Mouse (Mus musculus) bone marrow macrophage, adult 2 months (primary cell): ENCODE measurements at regions not wholly inside any gene's neighbourhood (a gene's known extent, or its start where the extent isn't known, plus 50 kb on each side); places are given as distances from the start of the nearest gene placed in this dataset.

ENCODE experiments used
- H3K27ac ChIP-seq: 2 replicates; pipeline ENCODE4 v1.5.1; 2012; ENCODE audit warnings: low read depth, low read length; ENCODE audit not compliant: insufficient read depth
- H3K4me1 ChIP-seq: 2 replicates; pipeline ENCODE4 v1.6.1; 2012; ENCODE audit warnings: low read length; ENCODE audit not compliant: control insufficient read depth, insufficient read depth
- H3K4me3 ChIP-seq: 2 replicates; pipeline ENCODE4 v1.5.1; 2012; ENCODE audit warnings: mild to moderate bottlenecking, low read length, moderate library complexity; ENCODE audit not compliant: insufficient read depth
- CTCF ChIP-seq: IDR thresholded peaks from 2 replicates; pipeline ENCODE4 v1.5.1; 2012; ENCODE audit warnings: low read depth, mild to moderate bottlenecking, low read length, moderate library complexity
- POLR2A ChIP-seq: IDR thresholded peaks from 2 replicates; pipeline ENCODE4 v1.6.1; 2012; ENCODE audit warnings: mild to moderate bottlenecking, low read depth, low read length, borderline replicate concordance

DNA sequence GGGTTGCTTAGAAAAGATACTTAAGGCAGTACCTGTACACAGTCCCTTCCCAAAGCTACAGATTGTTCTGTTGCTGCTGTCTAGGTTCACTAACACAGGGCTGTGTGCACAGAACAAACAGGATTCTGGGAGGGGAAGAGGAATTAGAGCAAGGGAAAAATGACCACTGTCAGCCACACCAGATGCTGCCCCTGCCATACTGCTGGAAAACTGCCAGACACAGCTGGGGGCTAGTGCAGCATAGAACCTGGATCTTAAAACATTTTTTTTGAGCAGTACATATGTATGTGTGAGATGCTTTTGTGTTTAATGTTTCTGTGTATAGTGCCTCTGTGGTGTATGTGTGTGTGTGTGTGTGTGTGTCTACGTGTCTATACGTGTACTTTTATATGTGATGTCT is 291.7 kb upstream of the Myt1l start:
- no peak for TF ChIP-seq POLR2A
- Histone ChIP-seq H3K4me1 (no peaks in the 10 kb centered on the region), H3K27ac (no peak overlapping the region), H3K4me3 (no peak overlapping the region)

DNA sequence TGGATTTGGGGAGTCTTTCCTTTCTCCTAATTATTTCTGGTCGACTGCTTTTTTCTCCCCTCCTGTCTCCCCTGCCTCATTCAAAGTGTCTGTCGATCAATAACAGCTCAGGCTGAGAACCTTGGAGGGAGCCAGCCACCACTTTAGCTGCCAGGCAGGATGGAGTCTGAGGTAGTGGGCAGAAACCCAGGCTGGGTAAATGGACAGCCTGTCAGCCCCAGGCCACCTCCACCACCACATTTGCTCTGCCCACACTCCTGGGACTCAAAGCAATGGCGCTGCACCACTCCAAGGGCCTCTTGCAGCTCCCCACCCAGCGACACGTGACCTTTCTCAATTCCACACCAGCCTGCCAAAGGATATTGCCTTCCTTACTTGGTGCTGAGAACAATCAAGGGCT is 290.7 kb upstream of the Myt1l start:
- Histone ChIP-seq H3K4me3 (no peak overlapping the region), H3K27ac (no peak overlapping the region), H3K4me1 (no peaks in the 10 kb centered on the region)
- TF ChIP-seq POLR2A (no peak), CTCF (no peak)

DNA sequence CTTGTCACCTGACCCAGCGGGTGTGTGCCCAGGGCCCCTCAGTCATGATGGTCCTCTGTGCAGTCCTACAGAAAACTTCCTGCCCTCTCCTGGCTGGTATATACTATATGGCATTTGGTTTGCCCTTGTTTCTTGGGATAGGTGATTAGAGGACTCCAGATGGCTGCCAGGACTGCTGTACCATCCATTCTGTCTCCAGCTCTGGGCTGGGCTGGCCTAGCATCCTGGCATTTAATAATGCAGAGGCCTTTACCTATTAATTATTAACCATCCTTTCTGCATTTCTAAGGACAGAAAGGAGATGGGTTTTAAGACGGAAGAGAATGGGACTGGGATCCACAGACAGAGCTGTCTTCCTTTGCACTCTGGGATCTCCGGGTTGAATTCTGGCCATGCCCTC is 288.7 kb upstream of the Myt1l start:
- TF ChIP-seq CTCF: no peak
- TF ChIP-seq POLR2A: no peak
- H3K4me1 ChIP-seq: no peaks in the 10 kb centered on the region
- H3K4me3 ChIP-seq: no peak overlapping the region
- H3K27ac ChIP-seq: no peak overlapping the region

DNA sequence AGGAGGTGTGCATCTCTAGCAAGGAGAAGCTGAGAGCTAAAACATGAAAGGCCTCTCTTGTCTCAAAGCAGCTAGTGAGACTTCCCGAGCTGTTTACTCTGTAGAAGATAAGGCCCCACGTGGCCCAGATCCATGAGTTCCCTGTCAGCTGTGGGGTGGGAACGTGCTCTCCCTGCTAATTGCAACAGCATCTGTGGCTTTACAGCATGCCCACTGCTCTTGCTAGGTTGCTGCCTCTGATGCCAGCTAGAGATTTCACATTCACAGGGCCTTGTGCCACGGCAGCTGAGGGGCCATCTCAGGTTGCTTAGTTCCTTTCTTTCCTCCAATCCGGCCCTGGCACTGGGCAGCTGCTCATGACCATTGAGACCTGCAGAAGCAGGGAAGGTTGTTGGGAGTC is 288.2 kb upstream of the Myt1l start:
- no peak for TF ChIP-seq CTCF
- no peak for TF ChIP-seq POLR2A
- H3K4me3 ChIP-seq: no peak overlapping the region

DNA sequence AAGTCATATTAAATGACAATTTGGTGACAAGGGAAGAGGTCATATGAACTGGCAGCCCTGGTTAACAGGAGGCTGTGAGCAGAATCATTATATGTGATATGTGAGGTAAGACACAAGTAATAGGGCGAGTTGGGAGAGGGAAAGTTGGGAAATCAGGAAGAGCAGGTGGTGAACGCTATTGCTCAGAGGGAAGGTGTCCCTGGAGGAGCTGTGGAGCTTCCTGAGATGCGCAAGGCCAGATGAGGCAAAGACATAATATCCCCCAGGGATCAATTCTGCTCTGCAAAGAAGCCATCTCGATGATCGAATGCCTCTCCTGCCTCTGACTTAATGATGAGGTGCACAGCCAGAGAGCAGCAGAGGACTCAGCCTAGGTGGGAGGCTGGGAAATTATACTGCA is 285.1 kb upstream of the Myt1l start:
- Histone ChIP-seq H3K4me3 (no peak overlapping the region), H3K27ac (no peak overlapping the region), H3K4me1 (no peaks in the 10 kb centered on the region)
- TF ChIP-seq POLR2A (no peak), CTCF (no peak)

More for the DNA sequence above, 288.2 kb upstream of the Myt1l start:
- Histone ChIP-seq H3K27ac (no peak overlapping the region), H3K4me1 (no peaks in the 10 kb centered on the region)

DNA sequence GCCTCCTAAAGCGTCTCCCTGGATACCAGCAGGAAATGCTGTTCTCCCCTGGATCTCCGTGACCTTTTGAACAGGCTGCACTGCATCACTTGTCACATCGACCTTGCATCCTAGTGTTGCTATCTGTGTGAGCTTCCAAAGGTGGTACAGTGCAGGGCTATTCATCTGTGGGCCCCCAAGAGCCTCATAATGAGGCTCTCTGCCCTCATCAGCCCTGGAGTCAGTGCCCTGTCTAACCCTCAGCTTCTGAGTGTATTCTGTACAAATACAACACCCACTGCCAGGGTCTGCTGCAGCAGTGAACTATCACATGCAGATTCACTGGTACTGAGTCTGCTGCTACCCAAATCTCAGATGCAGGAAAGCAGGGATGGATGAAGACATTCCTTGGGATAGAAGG is 282.1 kb upstream of the Myt1l start:
- TF ChIP-seq CTCF (no peak), POLR2A (no peak)
- H3K4me3 ChIP-seq: no peak overlapping the region
- no peak overlapping the region for H3K27ac ChIP-seq
- no peaks in the 10 kb centered on the region for H3K4me1 ChIP-seq

DNA sequence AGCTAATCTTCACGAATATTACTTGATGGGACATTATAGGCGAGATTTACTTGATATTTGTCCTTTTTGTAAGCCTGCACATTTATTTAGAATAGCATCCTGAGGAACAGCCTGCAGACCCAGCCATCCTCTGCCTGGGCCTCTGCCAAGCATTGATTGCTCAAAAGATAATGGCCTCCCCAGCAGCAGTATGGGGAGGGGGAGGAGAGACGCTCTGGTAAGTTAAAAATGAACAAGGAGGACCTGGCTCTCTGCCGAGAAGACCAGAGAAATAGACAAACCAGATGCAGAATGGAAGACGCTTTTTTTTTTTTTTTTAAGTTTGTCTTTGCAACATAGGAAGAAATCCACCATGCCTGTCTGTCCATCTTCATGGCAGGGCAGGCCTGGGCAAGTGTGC is 280.8 kb upstream of the Myt1l start:
- Histone ChIP-seq H3K4me3 (no peak overlapping the region), H3K4me1 (no peaks in the 10 kb centered on the region), H3K27ac (no peak overlapping the region)
- TF ChIP-seq CTCF: no peak
- no peak for TF ChIP-seq POLR2A

DNA sequence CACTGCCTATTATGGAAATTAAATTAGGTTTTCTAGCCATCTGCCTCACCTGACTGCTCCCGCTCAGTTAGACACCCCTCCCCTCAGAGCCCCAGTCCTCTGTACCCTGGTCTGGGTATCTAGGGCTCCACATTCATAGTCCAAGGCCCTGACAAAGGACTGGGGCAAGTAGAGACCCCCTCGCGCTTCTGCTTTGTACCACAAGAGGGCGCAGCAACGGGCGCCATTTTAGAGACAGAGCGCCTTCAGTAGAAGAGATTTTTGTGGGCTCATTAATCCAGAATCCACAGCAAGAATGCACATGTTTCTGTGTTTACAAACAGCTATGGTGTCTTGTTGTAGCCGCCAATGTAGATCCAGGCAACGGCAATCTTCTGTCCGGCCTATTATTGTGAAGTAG is 279.7 kb upstream of the Myt1l start:
- Histone ChIP-seq H3K4me1 (no peaks in the 10 kb centered on the region), H3K27ac (no peak overlapping the region), H3K4me3 (no peak overlapping the region)
- no peak for TF ChIP-seq CTCF
- TF ChIP-seq POLR2A: no peak

DNA sequence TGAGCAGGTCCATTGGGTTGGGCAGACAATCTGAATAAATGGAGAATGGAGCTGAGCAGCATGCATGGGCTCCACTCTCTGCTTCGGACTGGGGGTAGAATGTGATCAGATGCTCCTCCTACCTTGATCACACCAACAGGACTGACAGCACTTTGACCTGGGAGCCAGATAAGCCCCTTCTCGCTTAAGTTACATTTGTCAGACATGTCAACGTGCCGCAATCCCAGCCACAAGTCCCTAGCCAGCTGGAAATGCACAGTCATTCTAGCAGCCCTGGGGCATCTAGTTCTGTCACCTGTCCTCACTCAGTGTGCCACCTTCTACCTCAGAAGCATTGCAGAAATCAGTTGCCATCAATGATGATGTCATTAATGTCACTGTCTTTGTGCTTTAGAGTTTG is 272.1 kb upstream of the Myt1l start:
- no peak overlapping the region for H3K4me3 ChIP-seq
- H3K4me1 ChIP-seq: no peaks in the 10 kb centered on the region
- H3K27ac ChIP-seq: no peak overlapping the region
- TF ChIP-seq POLR2A: no peak
- no peak for TF ChIP-seq CTCF

DNA sequence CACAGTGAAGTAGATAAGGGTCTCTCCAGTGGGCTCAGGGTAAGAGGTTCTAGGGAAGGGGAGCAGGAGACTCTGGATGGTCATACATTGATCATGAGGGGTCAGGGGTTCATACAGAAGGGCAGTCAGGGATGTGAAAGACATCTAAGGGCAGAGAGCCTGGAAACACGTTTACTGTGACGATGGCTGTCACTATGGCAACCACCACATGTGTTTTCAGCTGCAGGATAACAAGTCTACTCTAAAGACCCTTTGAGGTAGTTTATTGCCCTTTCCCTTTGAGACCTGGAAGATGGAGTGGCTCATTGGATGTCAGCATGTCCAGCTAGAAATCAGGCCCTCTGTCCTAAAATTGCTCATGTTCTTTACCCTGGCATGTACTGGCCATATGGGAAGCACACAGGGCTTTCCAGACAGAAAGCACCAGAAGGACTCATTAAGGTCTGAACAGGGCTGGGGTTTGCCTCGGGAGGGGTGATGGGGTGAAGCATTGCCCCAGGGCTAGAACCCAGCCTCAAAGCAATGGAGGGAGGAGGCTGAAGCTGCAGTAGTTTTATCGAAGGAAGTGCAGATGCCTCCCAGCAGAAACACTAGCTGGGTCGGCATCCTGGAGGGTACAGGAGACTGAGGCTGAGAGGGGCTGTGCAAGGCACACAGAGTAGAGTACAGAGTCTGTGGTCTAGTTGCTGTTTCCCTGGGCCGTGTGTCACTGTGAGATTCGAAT is 271.0 kb upstream of the Myt1l start:
- H3K4me3 ChIP-seq: no peak overlapping the region
- H3K4me1 ChIP-seq: no peaks in the 10 kb centered on the region
- H3K27ac ChIP-seq: no peak overlapping the region
- TF ChIP-seq POLR2A (no peak), CTCF (no peak)

DNA sequence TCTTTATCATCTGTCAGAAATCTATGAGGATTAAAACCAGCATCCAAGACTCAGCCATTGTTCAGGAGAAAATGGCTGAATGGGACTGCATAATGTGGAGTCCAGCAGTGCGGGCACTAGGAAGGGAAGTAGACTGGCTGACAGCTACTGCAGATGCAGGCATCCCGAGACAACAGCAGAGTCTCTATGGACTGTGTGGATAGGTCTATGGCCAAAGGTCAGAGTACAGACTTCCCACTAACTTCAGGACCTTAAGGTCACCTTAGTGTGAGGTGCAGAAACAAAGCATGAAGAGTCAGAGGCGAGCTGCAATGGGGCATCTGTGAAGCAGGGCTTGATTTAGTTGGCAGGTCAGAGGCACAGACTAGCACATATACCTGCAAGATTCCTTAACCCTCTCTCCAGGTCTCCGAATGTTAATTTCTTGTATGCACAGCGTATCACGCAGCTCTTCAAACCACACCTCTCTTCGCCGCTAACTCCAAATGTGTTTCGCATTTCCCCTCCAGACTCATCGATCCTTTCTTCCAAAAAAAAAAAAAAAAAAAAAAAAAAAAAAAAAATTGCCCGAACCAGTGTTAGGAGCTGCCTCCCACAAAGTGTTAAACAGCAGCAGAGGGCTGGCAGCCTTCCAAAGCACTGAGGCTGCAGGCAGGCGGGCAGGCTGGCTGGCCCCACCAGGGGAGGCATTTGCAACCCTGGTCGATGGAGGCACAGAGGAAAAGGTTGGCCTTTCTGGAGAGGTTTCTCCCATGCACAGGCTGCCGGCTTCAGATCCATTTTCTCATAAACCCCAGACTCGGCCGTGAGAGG is 270.2 kb upstream of the Myt1l start:
- Histone ChIP-seq H3K4me1 (no peaks in the 10 kb centered on the region), H3K27ac (no peak overlapping the region), H3K4me3 (no peak overlapping the region)
- TF ChIP-seq POLR2A (no peak), CTCF (no peak)
